17 mouse cellular contexts compared by ENCODE assay signal in genomic region chr2:38612596-38612995, GRCm38 (mm10).
"Had no signal": no experiment of that assay in that cellular context is flagged by ENCODE, and none has a peak within 500 bp of the region (broad histone marks: within the 10 kb centered on the region; RNA-seq: fewer than 3 reads in every experiment).

No protein-coding gene starts in this region.

- H3K9me3 ChIP-seq: lung, embryonic 15.5 days; megakaryocyte, embryonic 14.5 days; midbrain, embryonic 13.5 days; midbrain, embryonic 15.5 days; neural tube, embryonic 12.5 days; stomach, embryonic 15.5 days had no signal

- H3K27me3 ChIP-seq: lung, embryonic 15.5 days; megakaryocyte, embryonic 14.5 days; midbrain, embryonic 13.5 days; midbrain, embryonic 15.5 days; neural tube, embryonic 12.5 days; stomach, embryonic 15.5 days had no signal

- ATAC-seq: lung, postnatal 0 days; midbrain, embryonic 13.5 days; midbrain, embryonic 15.5 days had no signal

- H3K36me3 ChIP-seq: midbrain, embryonic 15.5 days had no signal

- H3K4me1 ChIP-seq: lung, embryonic 15.5 days; stomach, embryonic 15.5 days had no signal

- H3K9ac ChIP-seq: lung, embryonic 15.5 days; midbrain, embryonic 13.5 days; midbrain, embryonic 15.5 days; neural tube, embryonic 12.5 days; stomach, embryonic 15.5 days had no signal

- H3K4me3 ChIP-seq: lung, embryonic 15.5 days; megakaryocyte, embryonic 14.5 days; midbrain, embryonic 13.5 days; midbrain, embryonic 15.5 days; neural tube, embryonic 12.5 days; stomach, embryonic 15.5 days had no signal

- H3K27ac ChIP-seq: lung, embryonic 15.5 days; macrophage; midbrain, embryonic 13.5 days; midbrain, embryonic 15.5 days; neural tube, embryonic 12.5 days; stomach, embryonic 15.5 days; stomach, postnatal 0 days had no signal

- DNase-seq: lung, adult 2 months; lung, postnatal 14 days; lung, postnatal 36 days; right cerebral cortex, postnatal 14 days; thymus, adult 2 months; thymus, postnatal 25 days; thymus, postnatal 4 days had no signal

- H3K4me2 ChIP-seq: lung, embryonic 15.5 days; midbrain, embryonic 11.5 days; midbrain, embryonic 13.5 days; midbrain, embryonic 15.5 days; neural tube, embryonic 12.5 days; stomach, embryonic 15.5 days had no signal
